Mouse (Mus musculus) right cerebral cortex, postnatal 25 days (tissue): Measurements from ENCODE around the gene Sfmbt1.

ENCODE experiments used
- DNase-seq: peaks from one replicate; pipeline ENCODE4 v3.0.0; 2022

The Sfmbt1 gene

GRCm38 (mm10) chr14:30714799-30715617, at the start of gene Sfmbt1:
TSS of gene Sfmbt1 (plus strand) at chr14:30714849.
- DNase-seq, result no peak

GRCm38 (mm10) chr14:30666061-30666460, 48.6 kb upstream of the Sfmbt1 start:
- DNase-seq, result no peak

- no peak for DNase-seq
Measured at GRCm38 (mm10) chr14:30666604-30667003, 48.0 kb upstream of the Sfmbt1 start.

- DNase-seq, result no peak
Measured at GRCm38 (mm10) chr14:30670161-30670560, 44.5 kb upstream of the Sfmbt1 start.

- DNase-seq, result peak; percentile 42
Measured at GRCm38 (mm10) chr14:30671095-30671985, 43.3 kb upstream of the Sfmbt1 start.

- DNase-seq, result peak; percentile 84
Measured at GRCm38 (mm10) chr14:30671986-30672312, 42.7 kb upstream of the Sfmbt1 start.

GRCm38 (mm10) chr14:30674947-30675346, 39.7 kb upstream of the Sfmbt1 start:
- no peak for DNase-seq

GRCm38 (mm10) chr14:30682131-30682530, 32.5 kb upstream of the Sfmbt1 start:
- no peak for DNase-seq

- DNase-seq, result no peak
Measured at GRCm38 (mm10) chr14:30690685-30691084, 24.0 kb upstream of the Sfmbt1 start.

- no peak for DNase-seq
Measured at GRCm38 (mm10) chr14:30692439-30692838, 22.2 kb upstream of the Sfmbt1 start.

- DNase-seq, result no peak
Measured at GRCm38 (mm10) chr14:30694786-30695185, 19.9 kb upstream of the Sfmbt1 start.

GRCm38 (mm10) chr14:30695609-30696008, 19.0 kb upstream of the Sfmbt1 start:
- peak; percentile 66 for DNase-seq

GRCm38 (mm10) chr14:30697407-30698052, 17.1 kb upstream of the Sfmbt1 start:
- no peak for DNase-seq

GRCm38 (mm10) chr14:30699656-30700055, 15.0 kb upstream of the Sfmbt1 start:
- DNase-seq, result no peak

GRCm38 (mm10) chr14:30702512-30702911, 12.1 kb upstream of the Sfmbt1 start:
- no peak for DNase-seq

- no peak for DNase-seq
Measured at GRCm38 (mm10) chr14:30703079-30703478, 11.6 kb upstream of the Sfmbt1 start.

GRCm38 (mm10) chr14:30704098-30704855, 10.4 kb upstream of the Sfmbt1 start:
- no peak for DNase-seq

- no peak for DNase-seq
Measured at GRCm38 (mm10) chr14:30711892-30712291, 2.8 kb upstream of the Sfmbt1 start.

- DNase-seq, result no peak
Measured at GRCm38 (mm10) chr14:30713769-30714168, 880 bp upstream of the Sfmbt1 start.

GRCm38 (mm10) chr14:30715618-30716050, 985 bp downstream of the Sfmbt1 start:
- DNase-seq, result peak; percentile 86

GRCm38 (mm10) chr14:30716051-30716952, 1.7 kb downstream of the Sfmbt1 start:
- DNase-seq, result peak; percentile 69

- no peak for DNase-seq
Measured at GRCm38 (mm10) chr14:30716953-30717285, 2.3 kb downstream of the Sfmbt1 start.
